Mouse (Mus musculus) neural tube, embryonic 15.5 days (tissue): ENCODE results near the gene Olfr572. TPM values are rescaled to one million over a fixed set of nuclear protein-coding genes. Genes with fewer than 3 reads are reported as not detected.

Experiments
- ATAC-seq: fragments of 200-750 bp; cut with Nextera tagmentation; 2 replicates; pipeline ENCODE4 v1.8.0; 2017; ENCODE audit warnings: mild to moderate bottlenecking, moderate TSS enrichment, moderate library complexity; ENCODE audit not compliant: low FRiP score
- H3K27ac ChIP-seq: fragments of 300-500 bp; sonication (generic); replicated peaks from 2 replicates; pipeline ENCODE4 v1.5.1; 2015; ENCODE audit warnings: mild to moderate bottlenecking, inconsistent platforms
- H3K27me3 ChIP-seq: fragments of 300-500 bp; sonication (generic); replicated peaks from 2 replicates; pipeline ENCODE4 v1.6.1; 2015; ENCODE audit warnings: inconsistent platforms
- H3K36me3 ChIP-seq: fragments of 300-500 bp; sonication (generic); 2 replicates; pipeline ENCODE4 v1.6.1; 2015; ENCODE audit warnings: inconsistent platforms
- H3K4me1 ChIP-seq: fragments of 300-500 bp; sonication (generic); 2 replicates; pipeline ENCODE4 v1.6.1; 2015; ENCODE audit warnings: inconsistent platforms
- H3K4me2 ChIP-seq: fragments of 300-500 bp; sonication (generic); 2 replicates; pipeline ENCODE4 v1.6.1; 2015; ENCODE audit warnings: inconsistent platforms, mild to moderate bottlenecking, moderate library complexity
- H3K4me3 ChIP-seq: fragments of 300-500 bp; sonication (generic); replicated peaks from 2 replicates; pipeline ENCODE4 v1.5.1; 2015; ENCODE audit warnings: mild to moderate bottlenecking, inconsistent platforms
- H3K9ac ChIP-seq: fragments of 300-500 bp; sonication (generic); replicated peaks from 2 replicates; pipeline ENCODE4 v1.6.1; 2015; ENCODE audit warnings: mild to moderate bottlenecking, inconsistent platforms
- H3K9me3 ChIP-seq: fragments of 300-500 bp; sonication (generic); replicated peaks from 2 replicates; pipeline ENCODE4 v1.6.1; 2016; ENCODE audit warnings: inconsistent platforms
- WGBS: fragments of 180-500 bp; shearing (Covaris S2); methylation state at CpG from one replicate; pipeline ENCODE4 v1.1.7; 2015; ENCODE audit warnings: mixed read lengths; 5-methylcytosine and 5-hydroxymethylcytosine counted together
- polyA plus RNA-seq: library from polyadenylated mRNA; unstranded; fragments of >200 nt; fragmentation: Nextera tagmentation; extraction: Ambion mirVana; gene quantifications from 2 replicates; pipeline ENCODE4 v1.2.1, GENCODE M21; 2015

Olfr572 gene
- polyA plus RNA-seq = not detected in 2 replicates

GRCm38 (mm10) chr7:102924109-102924508 lies at the start of gene Olfr572:
Olfr572 (plus strand) TSS chr7:102924409.
- Histone ChIP-seq H3K36me3 (no peaks in the 10 kb centered on the region), H3K4me2 (no peak within 1 kb of the TSS), H3K9me3 (no peaks in the 10 kb centered on the region), H3K27me3 (no peaks in the 10 kb centered on the region), H3K4me1 (no peaks in the 10 kb centered on the region), H3K27ac (no peak within 1 kb of the TSS), H3K4me3 (no peak within 1 kb of the TSS), H3K9ac (no peak within 1 kb of the TSS)
- WGBS = 68% methylated on average over 1 of the region's 1 CpGs
- ATAC-seq = no peak

GRCm38 (mm10) chr7:102876822-102877221 lies 47.4 kb upstream of the Olfr572 start, which contains the start of gene Olfr568:
Olfr568 (plus strand) TSS chr7:102877122.
- Histone ChIP-seq H3K36me3 (no peaks in the 10 kb centered on the region), H3K9ac (no peak within 1 kb of the TSS), H3K4me2 (no peak within 1 kb of the TSS), H3K27me3 (no peaks in the 10 kb centered on the region), H3K27ac (no peak within 1 kb of the TSS), H3K4me1 (no peaks in the 10 kb centered on the region), H3K4me3 (no peak within 1 kb of the TSS), H3K9me3 (no peaks in the 10 kb centered on the region)
- ATAC-seq = no peak

GRCm38 (mm10) chr7:102890782-102891181 lies 33.4 kb upstream of the Olfr572 start, which contains the start of gene Olfr569:
Olfr569 (minus strand) TSS chr7:102890882.
- H3K4me3 ChIP-seq = no peak within 1 kb of the TSS
- H3K9me3 ChIP-seq = no peaks in the 10 kb centered on the region
- no peaks in the 10 kb centered on the region for H3K4me1 ChIP-seq
- no peak within 1 kb of the TSS for H3K4me2 ChIP-seq
- no peak for ATAC-seq
- H3K27ac ChIP-seq = no peak within 1 kb of the TSS
- 69% methylated on average over 3 of the region's 3 CpGs for WGBS
- no peaks in the 10 kb centered on the region for H3K36me3 ChIP-seq
- H3K27me3 ChIP-seq = no peaks in the 10 kb centered on the region
- H3K9ac ChIP-seq = no peak within 1 kb of the TSS

GRCm38 (mm10) chr7:102915261-102915660 lies 8.9 kb upstream of the Olfr572 start:
- ATAC-seq = no peak
- H3K9me3 ChIP-seq = no peaks in the 10 kb centered on the region

GRCm38 (mm10) chr7:102916405-102916804 lies 7.8 kb upstream of the Olfr572 start:
- H3K27me3 ChIP-seq = no peaks in the 10 kb centered on the region
- H3K27ac ChIP-seq = no peak overlapping the region
- ATAC-seq = no peak
- H3K9ac ChIP-seq = no peak overlapping the region
- no peaks in the 10 kb centered on the region for H3K36me3 ChIP-seq
- H3K4me3 ChIP-seq = no peak overlapping the region
- H3K4me2 ChIP-seq = no peak overlapping the region
- H3K4me1 ChIP-seq = no peaks in the 10 kb centered on the region
- WGBS = 83% methylated on average over 5 of the region's 5 CpGs
- H3K9me3 ChIP-seq = no peaks in the 10 kb centered on the region

More at GRCm38 (mm10) chr7:102915261-102915660, 8.9 kb upstream of the Olfr572 start:
- Histone ChIP-seq H3K4me2 (no peak overlapping the region), H3K9ac (no peak overlapping the region), H3K27ac (no peak overlapping the region), H3K4me3 (no peak overlapping the region), H3K36me3 (no peaks in the 10 kb centered on the region), H3K4me1 (no peaks in the 10 kb centered on the region), H3K27me3 (no peaks in the 10 kb centered on the region)
- WGBS = 51% methylated on average over 1 of the region's 1 CpGs

GRCm38 (mm10) chr7:102917032-102917875 lies 7.0 kb upstream of the Olfr572 start, which contains the start of gene Olfr571:
Olfr571 (minus strand) TSS chr7:102917536.
- H3K27me3 ChIP-seq = no peaks in the 10 kb centered on the region
- H3K4me3 ChIP-seq = no peak within 1 kb of the TSS
- no peak for ATAC-seq
- 50% methylated on average over 4 of the region's 4 CpGs for WGBS
- no peaks in the 10 kb centered on the region for H3K4me1 ChIP-seq
- no peak within 1 kb of the TSS for H3K27ac ChIP-seq
- no peaks in the 10 kb centered on the region for H3K9me3 ChIP-seq
- no peaks in the 10 kb centered on the region for H3K36me3 ChIP-seq
- H3K9ac ChIP-seq = no peak within 1 kb of the TSS
- H3K4me2 ChIP-seq = no peak within 1 kb of the TSS

GRCm38 (mm10) chr7:102919632-102920031 lies 4.6 kb upstream of the Olfr572 start:
- no peaks in the 10 kb centered on the region for H3K27me3 ChIP-seq
- WGBS = 16% methylated on average over 1 of the region's 1 CpGs
- H3K4me2 ChIP-seq = no peak overlapping the region
- H3K9me3 ChIP-seq = no peaks in the 10 kb centered on the region
- H3K27ac ChIP-seq = no peak overlapping the region
- H3K4me3 ChIP-seq = no peak overlapping the region
- H3K9ac ChIP-seq = no peak overlapping the region
- H3K4me1 ChIP-seq = no peaks in the 10 kb centered on the region
- H3K36me3 ChIP-seq = no peaks in the 10 kb centered on the region
- peak; percentile 68; the same call in 1 of the 2 replicates for ATAC-seq

GRCm38 (mm10) chr7:102927105-102927504 lies 2.9 kb downstream of the Olfr572 start:
- Histone ChIP-seq H3K9me3 (no peaks in the 10 kb centered on the region), H3K4me3 (no peak overlapping the region), H3K4me1 (no peaks in the 10 kb centered on the region), H3K9ac (no peak overlapping the region), H3K27ac (no peak overlapping the region), H3K36me3 (no peaks in the 10 kb centered on the region), H3K27me3 (no peaks in the 10 kb centered on the region), H3K4me2 (no peak overlapping the region)
- ATAC-seq = no peak
- WGBS = 71% methylated on average over 3 of the region's 3 CpGs

GRCm38 (mm10) chr7:102942475-102942874 lies 18.3 kb downstream of the Olfr572 start, which contains the start of gene Olfr573-ps1:
Olfr573-ps1 (minus strand) TSS chr7:102942575.
- H3K4me1 ChIP-seq = no peaks in the 10 kb centered on the region
- no peaks in the 10 kb centered on the region for H3K36me3 ChIP-seq
- H3K27ac ChIP-seq = no peak within 1 kb of the TSS
- no peaks in the 10 kb centered on the region for H3K27me3 ChIP-seq
- no peak within 1 kb of the TSS for H3K4me2 ChIP-seq
- H3K4me3 ChIP-seq = no peak within 1 kb of the TSS
- no peak for ATAC-seq
- 94% methylated on average over 2 of the region's 2 CpGs for WGBS
- no peaks in the 10 kb centered on the region for H3K9me3 ChIP-seq
- H3K9ac ChIP-seq = no peak within 1 kb of the TSS

- WGBS = 86% methylated on average over 1 of the region's 1 CpGs
- H3K27me3 ChIP-seq = no peaks in the 10 kb centered on the region
- no peak overlapping the region for H3K4me2 ChIP-seq
- H3K27ac ChIP-seq = no peak overlapping the region
- H3K4me1 ChIP-seq = no peaks in the 10 kb centered on the region
- H3K9me3 ChIP-seq = no peaks in the 10 kb centered on the region
- H3K4me3 ChIP-seq = no peak overlapping the region
- ATAC-seq = no peak
- no peaks in the 10 kb centered on the region for H3K36me3 ChIP-seq
- H3K9ac ChIP-seq = no peak overlapping the region
These were observed 19.2 kb downstream of the Olfr572 start for GRCm38 (mm10) chr7:102943417-102943816.

- Histone ChIP-seq H3K9ac (no peak within 1 kb of the TSS), H3K4me1 (no peaks in the 10 kb centered on the region), H3K27ac (no peak within 1 kb of the TSS)
These were observed 24.0 kb downstream of the Olfr572 start, which contains the start of gene Olfr574 for GRCm38 (mm10) chr7:102948167-102948566. Olfr574 (plus strand) TSS chr7:102948467.

GRCm38 (mm10) chr7:102950732-102951131 lies 26.5 kb downstream of the Olfr572 start:
- Histone ChIP-seq H3K36me3 (no peaks in the 10 kb centered on the region), H3K27me3 (no peaks in the 10 kb centered on the region), H3K27ac (no peak overlapping the region), H3K9me3 (no peaks in the 10 kb centered on the region), H3K9ac (no peak overlapping the region), H3K4me3 (no peak overlapping the region), H3K4me2 (no peak overlapping the region), H3K4me1 (no peaks in the 10 kb centered on the region)
- ATAC-seq = no peak
- 75% methylated on average over 1 of the region's 1 CpGs for WGBS

More at GRCm38 (mm10) chr7:102948167-102948566, 24.0 kb downstream of the Olfr572 start, which contains the start of gene Olfr574:
- H3K27me3 ChIP-seq = no peaks in the 10 kb centered on the region
- ATAC-seq = no peak
- H3K4me2 ChIP-seq = no peak within 1 kb of the TSS
- H3K4me3 ChIP-seq = no peak within 1 kb of the TSS
- H3K36me3 ChIP-seq = no peaks in the 10 kb centered on the region
- H3K9me3 ChIP-seq = no peaks in the 10 kb centered on the region
- WGBS = 90% methylated on average over 1 of the region's 1 CpGs
